Comparison of ENCODE assay signal across 13 mouse cellular contexts in the genomic region with DNA sequence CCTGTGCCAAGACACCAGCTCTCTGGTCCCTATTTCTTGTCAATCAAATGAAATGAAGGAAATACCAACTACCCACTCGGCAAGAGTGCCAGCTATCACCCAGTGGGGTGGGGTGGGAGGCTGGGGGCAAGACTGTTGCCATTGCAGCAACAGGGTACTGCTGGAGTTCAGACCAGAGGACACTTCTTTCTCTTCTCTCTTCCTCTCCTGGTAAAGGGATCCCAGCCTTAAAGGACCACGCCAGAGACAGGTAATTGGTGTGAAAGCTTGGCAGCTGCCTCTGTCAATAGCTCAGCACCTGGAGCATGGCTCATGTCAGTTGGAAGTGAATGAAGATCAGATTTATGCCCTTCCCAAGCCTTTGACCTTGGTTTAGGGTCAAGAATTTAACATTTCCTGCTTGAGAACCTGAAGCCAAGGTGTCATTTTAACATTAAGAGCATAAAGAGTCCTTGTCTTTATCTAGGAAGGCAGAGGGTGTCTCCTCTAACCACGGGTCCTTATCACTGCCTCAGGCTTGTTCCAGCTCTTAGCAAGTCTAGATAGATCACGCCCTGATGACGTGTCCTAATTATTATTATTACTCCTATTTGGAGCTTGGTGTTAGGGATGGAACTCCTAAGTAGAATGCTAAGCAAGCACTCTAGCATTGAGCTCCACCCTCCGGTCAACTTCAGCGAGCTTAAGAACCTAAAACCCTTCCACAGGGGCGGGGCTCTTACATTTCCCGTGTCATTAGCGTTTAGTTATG. TPM values are rescaled to one million over a fixed set of nuclear protein-coding genes. Genes with fewer than 3 reads are reported as not detected.
DNase-seq lines count a peak whose midpoint lies in the region; ATAC-seq lines count a peak whose summit lies in the region.
"Had no signal": no experiment of that assay in that cellular context is flagged by ENCODE, and none has a peak within 500 bp of the region (broad histone marks: within the 10 kb centered on the region; RNA-seq: fewer than 3 reads in every experiment).

No protein-coding gene starts in this region.

- no peak overlapping the region for H3K27ac ChIP-seq in kidney, embryonic 15.5 days
- H3K27ac ChIP-seq in liver, embryonic 11.5 days (ENCODE audit: low read depth, low read length), result peak overlapping the region; percentile 75
- no peak overlapping the region for H3K27ac ChIP-seq in stomach, embryonic 14.5 days (ENCODE audit: low read length)
- H3K27ac ChIP-seq: heart, embryonic 15.5 days had no signal

- no peak for DNase-seq in kidney, postnatal 25 days
- peak; percentile 84 for DNase-seq in c-Kit-positive CD71-positive TER-119-negative erythroid progenitor cells, embryonic 14.5 days (ENCODE audit: low read depth)
- DNase-seq in liver, embryonic 11.5 days (ENCODE audit: low spot score), result no peak
- DNase-seq in layer of hippocampus, adult 8-10 months (ENCODE audit: low spot score in 2 of 2), result no peak
- no peak for DNase-seq in adrenal gland, adult (ENCODE audit: inconsistent age in 2 of 2, low spot score in 1 of 2)
- no peak for DNase-seq in adrenal gland, postnatal 10 days
- DNase-seq: adrenal gland, adult 8-10 months; cerebellum, adult 18-20 months; kidney, postnatal 36 days had no signal

- H3K9ac ChIP-seq in kidney, embryonic 15.5 days, result no peak overlapping the region
- H3K9ac ChIP-seq in liver, embryonic 11.5 days (ENCODE audit: low read depth, low read length), result 0 out of 2 replicates have a peak overlapping the region, but pooled peaks have one; percentile 17
- no peak overlapping the region for H3K9ac ChIP-seq in stomach, embryonic 14.5 days (replicated peaks; ENCODE audit: low read depth, low read length)
- H3K9ac ChIP-seq: heart, embryonic 15.5 days had no signal

- no peaks in the 10 kb centered on the region for H3K9me3 ChIP-seq in kidney, embryonic 15.5 days (replicated peaks)
- no peaks in the 10 kb centered on the region for H3K9me3 ChIP-seq in liver, embryonic 11.5 days (ENCODE audit: control insufficient read depth, low read length)
- no peaks in the 10 kb centered on the region for H3K9me3 ChIP-seq in stomach, embryonic 14.5 days (ENCODE audit: control insufficient read depth, low read depth, low read length)
- H3K9me3 ChIP-seq: heart, embryonic 15.5 days had no signal

- no peaks in the 10 kb centered on the region for H3K36me3 ChIP-seq in kidney, embryonic 15.5 days
- no peaks in the 10 kb centered on the region for H3K36me3 ChIP-seq in liver, embryonic 11.5 days (ENCODE audit: control insufficient read depth, insufficient read depth, low read length)
- no peaks in the 10 kb centered on the region for H3K36me3 ChIP-seq in stomach, embryonic 14.5 days (ENCODE audit: control insufficient read depth, insufficient read depth, low read length)
- H3K36me3 ChIP-seq: heart, embryonic 15.5 days had no signal

- no peak overlapping the region for H3K4me3 ChIP-seq in kidney, embryonic 15.5 days (replicated peaks)
- no peak overlapping the region for H3K4me3 ChIP-seq in liver, embryonic 11.5 days (ENCODE audit: low read depth, low read length)
- H3K4me3 ChIP-seq in stomach, embryonic 14.5 days (ENCODE audit: low read depth, low read length), result no peak overlapping the region
- H3K4me3 ChIP-seq: heart, embryonic 15.5 days had no signal

- 80% methylated on average over 10 of the region's 10 CpGs for WGBS in kidney, embryonic 15.5 days
- WGBS in liver, embryonic 11.5 days, result 50% methylated on average over 10 of the region's 10 CpGs
- WGBS in stomach, embryonic 14.5 days, result 79% methylated on average over 10 of the region's 10 CpGs

- no peaks in the 10 kb centered on the region for H3K27me3 ChIP-seq in kidney, embryonic 15.5 days
- no peaks in the 10 kb centered on the region for H3K27me3 ChIP-seq in liver, embryonic 11.5 days (replicated peaks; ENCODE audit: control insufficient read depth, insufficient read depth, low read length)
- H3K27me3 ChIP-seq in stomach, embryonic 14.5 days (ENCODE audit: control insufficient read depth, insufficient read depth, low read length), result no peaks in the 10 kb centered on the region
- H3K27me3 ChIP-seq: heart, embryonic 15.5 days had no signal

- no peaks in the 10 kb centered on the region for H3K4me1 ChIP-seq in kidney, embryonic 15.5 days
- peaks cover 16% of the 10 kb centered on the region for H3K4me1 ChIP-seq in liver, embryonic 11.5 days (replicated peaks; ENCODE audit: control insufficient read depth, insufficient read depth, low read length)
- H3K4me1 ChIP-seq in stomach, embryonic 14.5 days (ENCODE audit: control insufficient read depth, insufficient read depth, low read length), result no peaks in the 10 kb centered on the region
- H3K4me1 ChIP-seq: heart, embryonic 15.5 days had no signal

- ATAC-seq in kidney, embryonic 15.5 days (replicated peaks; ENCODE audit: low FRiP score), result peak; percentile 54; the same call in 1 of the 2 replicates
- peak; percentile 99 for ATAC-seq in liver, embryonic 11.5 days (replicated peaks; ENCODE audit: low FRiP score)
- ATAC-seq in stomach, embryonic 14.5 days (ENCODE audit: insufficient number of reproducible peaks, insufficient read depth, low FRiP score, low read depth), result peak; percentile 71
- ATAC-seq: forebrain, embryonic 14.5 days had no signal

- no peak overlapping the region for H3K4me2 ChIP-seq in kidney, embryonic 15.5 days
- peak overlapping the region; percentile 52 for H3K4me2 ChIP-seq in liver, embryonic 11.5 days
- H3K4me2 ChIP-seq in stomach, embryonic 14.5 days (replicated peaks; ENCODE audit: low read depth, low read length), result no peak overlapping the region
- H3K4me2 ChIP-seq: heart, embryonic 15.5 days had no signal

RNA-seq across cellular contexts. Expression of gene Tent5c, which starts 58.2 kb away (rescaled TPM):
- polyA plus RNA-seq in kidney, embryonic 15.5 days (2015; fragmentation: Nextera tagmentation; extraction: Ambion mirVana), result 7.3 and 9.4 TPM in 2 replicates
- polyA plus RNA-seq in liver, embryonic 11.5 days (2014; fragmentation: Nextera tagmentation; extraction: Ambion mirVana), result 10.5 and 11.3 TPM in 2 replicates
- polyA plus RNA-seq in stomach, embryonic 14.5 days (2014; fragmentation: Nextera tagmentation; extraction: Ambion mirVana), result 4.8 and 7.3 TPM in 2 replicates
- 10 to 100 TPM in 2 of 4 experiments, 1 to 10 TPM in 2; 2.1 to 18.9 (median 9.0) TPM for total RNA-seq in layer of hippocampus, adult 8-10 months (2022)
- total RNA-seq in adrenal gland, postnatal 10 days (2021), result 10 to 100 TPM; 18.1 to 23.5 TPM
